Mouse (Mus musculus): ENCODE measurements around the gene Nlrp4f.

Gene Nlrp4f

DNA sequence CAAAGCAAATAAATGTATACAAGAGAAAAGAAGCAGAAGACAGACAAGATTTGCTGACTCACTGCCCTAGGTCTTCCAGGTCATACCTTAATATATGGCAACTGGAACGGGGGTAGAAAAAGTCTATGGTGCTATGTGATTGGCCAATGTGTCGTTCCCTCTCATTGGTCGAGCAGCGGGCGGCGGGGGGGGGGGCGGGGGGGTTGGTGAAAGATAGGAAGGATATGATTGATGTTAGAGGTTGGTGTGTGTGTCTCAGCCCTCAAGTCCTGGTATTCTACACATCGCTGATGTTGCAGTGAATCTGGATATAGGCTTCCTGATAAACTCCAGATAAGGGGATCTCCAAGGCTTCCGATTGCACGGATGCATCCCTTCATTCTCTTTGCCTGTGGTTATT is at the start of gene Nlrp4f:
TSS of gene Nlrp4f (minus strand) at position 101 of the 400 bp plus-strand sequence.
- no peak for DNase-seq

DNA sequence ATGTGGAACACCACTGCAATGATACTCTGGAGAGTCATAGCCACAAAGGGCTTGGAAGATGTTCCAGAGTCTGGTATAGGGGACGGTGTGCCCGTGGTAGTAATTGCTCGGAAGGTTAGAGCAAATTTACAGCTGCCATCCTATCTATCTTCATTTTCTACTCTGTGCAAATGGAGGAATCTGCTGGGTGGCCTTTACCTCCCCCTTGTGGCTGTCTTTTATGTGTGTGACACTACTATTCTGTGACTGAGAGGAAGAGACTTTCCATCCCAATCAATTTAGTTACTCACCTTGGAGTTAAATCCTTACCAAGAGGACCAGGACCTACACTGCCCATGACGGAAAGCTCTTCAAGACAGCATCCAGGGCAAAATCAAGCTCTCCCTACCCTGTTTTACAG is 37.5 kb upstream of the Nlrp4f start:
- no peak for DNase-seq

DNA sequence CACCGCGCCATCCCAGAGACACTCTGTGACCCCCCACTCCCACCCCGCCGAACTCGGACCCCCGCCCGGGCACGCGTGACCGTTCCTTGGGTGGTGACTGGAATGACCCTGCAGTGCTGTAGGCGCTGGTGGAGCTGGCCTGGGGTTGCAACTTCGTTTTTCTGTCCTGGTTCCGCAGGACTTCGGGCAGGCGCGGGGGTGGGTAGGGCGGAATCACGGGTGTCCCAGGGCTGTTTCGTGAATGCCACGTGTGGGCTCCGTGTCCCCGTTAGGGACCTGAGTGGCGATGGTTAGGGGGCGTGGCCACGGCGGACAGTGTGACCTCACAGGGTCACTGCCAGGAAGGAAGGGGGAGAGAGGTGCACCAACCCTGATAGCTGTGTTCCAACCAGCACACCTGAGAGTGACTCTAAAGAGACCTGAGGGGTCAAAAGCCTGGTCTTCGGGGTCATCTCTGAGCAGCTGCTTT is 36.6 kb upstream of the Nlrp4f start:
- DNase-seq, result no peak

DNA sequence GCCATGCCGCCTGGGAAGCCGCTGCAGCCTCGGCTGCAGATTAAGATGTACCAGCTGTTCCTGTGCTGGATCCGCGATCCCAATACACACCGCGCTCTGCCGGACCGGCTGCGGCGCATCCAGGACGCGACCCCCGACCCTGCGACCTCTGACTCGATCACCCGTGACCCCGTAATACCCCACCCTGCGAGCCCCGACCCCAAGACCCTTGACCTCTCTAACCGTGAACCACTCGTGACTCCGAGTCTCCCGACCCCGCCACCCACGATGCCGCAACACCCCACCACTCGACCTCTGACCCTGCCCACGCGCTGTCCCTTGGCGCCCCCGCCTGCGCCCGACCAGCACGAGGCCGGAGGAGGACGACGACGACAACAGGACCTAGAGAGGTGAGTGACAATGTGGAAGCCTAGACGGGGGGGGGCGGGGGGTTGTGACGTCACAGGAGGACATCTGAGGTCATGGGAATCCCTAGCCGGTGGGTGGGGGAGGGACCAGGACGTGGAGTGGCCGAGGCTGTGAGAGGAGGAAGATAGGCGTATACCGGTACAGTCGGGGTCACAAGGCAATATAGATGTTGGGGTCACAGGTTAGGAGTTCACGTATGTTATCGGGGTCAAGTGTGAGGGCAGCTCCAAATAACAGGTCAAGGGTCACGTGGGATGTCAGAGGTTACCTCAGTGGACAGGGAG is 36.0 kb upstream of the Nlrp4f start:
- peak in 1 of 2 experiments; percentile 38 for DNase-seq

DNA sequence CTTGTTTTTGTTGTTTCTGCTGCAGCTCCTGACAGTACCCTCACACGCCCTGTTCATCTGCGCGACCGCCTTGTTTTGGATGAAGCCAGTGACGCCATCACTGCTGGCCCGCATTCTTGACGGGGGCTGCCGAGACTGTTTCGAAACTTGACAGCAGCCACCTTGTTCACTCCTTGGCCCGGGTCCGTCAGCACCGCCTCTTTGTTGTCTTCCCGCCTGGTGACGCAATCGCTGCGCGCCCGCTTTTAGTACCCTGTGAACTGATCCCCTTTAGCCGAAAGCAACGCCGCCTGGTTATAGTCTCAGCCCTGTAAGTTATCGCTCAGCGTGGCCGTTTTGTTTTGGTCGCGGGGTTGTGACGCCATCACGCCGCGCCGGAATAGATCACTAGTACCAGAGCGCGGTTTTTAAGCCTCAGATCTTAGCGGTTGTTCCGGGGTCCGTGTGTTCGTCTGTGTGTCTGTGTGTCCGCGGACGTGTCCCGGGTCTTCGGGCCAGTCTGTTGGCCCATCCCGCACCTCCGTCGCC is 35.4 kb upstream of the Nlrp4f start:
- DNase-seq, result peak; percentile 96 to 98

DNA sequence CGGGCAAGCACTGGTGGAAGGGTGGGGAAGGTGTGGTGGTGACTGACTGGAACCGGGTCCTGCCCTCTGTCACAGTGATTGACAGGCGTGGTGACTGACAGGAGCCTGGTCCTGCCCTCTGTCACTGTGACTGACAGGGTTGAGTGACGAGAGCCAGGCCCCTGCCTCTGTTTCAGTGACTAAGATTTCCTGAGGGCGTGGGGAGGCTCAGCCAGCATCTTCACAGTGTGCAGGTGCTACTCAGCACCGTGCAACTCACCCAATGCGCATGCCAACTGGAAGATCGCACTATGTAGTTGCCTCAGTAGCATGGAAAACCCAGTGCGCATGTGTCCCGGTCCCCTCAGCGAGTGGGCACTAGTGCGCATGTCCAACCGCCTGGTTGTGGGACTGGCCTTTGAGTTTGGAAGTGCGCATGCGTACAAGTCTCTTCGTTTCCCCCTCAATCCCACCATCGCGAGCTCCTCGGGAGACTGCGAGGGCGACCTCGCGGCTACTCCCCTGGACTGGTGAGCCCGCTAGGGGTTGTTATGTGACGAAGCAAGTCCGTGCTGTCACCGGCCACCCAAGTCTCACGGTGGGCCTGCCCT is 34.8 kb upstream of the Nlrp4f start:
- DNase-seq, result peak; percentile 96 to 98

DNA sequence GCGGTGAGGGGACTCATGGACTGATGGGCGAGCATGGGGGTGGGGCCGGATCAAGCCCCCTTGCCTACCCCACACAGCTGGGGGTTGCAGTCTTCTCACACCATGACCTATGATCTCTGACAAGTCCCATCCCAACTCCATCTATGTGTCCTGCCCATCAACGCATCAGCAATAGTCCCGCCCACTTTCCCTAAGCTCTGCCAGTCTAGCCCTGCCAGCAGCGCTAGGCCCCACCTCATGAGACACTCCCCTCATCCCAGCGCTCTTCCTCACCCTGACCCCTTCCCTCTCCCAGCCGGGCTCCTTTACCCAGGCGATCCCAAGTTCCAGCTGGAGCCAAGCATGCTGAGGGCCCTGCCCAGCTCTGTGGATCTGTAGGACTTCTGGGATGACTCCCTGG is 31.4 kb upstream of the Nlrp4f start:
- DNase-seq, result no peak

DNA sequence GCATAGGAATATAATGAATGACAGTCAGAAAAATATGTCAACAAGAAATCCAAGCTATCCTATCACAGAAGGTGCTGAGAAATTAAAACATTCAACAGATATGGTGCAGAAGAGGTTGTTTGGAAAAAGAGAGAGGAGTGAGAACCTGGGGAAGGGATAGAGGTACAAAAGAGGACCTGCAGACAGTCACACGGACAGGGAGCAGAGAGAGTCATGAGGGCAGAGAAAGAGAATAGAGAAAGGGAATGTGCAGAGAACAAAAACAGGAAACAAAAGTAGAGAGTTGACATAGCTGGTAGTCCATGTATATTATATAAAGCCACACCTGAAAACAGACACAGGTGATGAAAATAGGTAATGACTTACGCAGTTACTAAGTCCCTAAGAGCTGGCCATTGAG is 20.9 kb upstream of the Nlrp4f start:
- DNase-seq, result no peak

DNA sequence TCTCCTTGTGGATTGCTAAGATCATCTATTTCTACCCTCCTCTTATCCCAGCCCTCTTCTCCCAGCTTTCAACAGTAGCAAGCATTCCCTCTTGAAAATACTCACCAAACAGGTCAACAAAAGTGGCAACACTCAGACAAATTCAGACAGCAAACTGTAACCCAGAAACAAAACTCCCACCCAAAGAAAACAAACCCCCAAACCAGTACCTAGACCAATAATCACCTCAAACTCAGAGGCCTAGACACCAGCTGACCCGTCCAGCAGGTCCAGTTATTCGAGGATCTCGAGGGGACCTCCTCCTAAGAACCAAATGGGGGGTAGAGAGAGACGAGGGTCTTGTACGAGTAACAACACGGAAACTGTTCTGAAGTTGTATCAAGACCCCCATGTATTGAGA is 20.2 kb upstream of the Nlrp4f start:
- DNase-seq, result no peak

DNA sequence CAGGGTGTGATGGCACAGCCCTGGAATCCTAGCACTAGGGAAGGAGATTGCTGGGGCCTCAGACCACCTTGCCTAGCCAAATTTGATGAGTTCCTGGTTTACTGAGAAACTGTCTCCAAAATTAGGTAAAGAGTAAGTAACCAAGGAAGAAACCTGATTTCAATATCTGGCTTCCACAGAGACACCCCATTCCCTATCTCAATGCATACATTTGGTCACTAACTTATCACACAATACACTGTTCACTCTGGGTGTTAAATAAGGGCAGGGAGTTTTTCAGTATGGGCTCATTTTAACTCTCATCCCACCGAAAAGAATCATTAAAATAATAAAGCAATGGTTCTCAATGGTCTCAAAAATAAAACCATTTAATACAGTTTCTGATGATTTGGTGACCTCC is 5.1 kb downstream of the Nlrp4f start:
- no peak for DNase-seq

DNA sequence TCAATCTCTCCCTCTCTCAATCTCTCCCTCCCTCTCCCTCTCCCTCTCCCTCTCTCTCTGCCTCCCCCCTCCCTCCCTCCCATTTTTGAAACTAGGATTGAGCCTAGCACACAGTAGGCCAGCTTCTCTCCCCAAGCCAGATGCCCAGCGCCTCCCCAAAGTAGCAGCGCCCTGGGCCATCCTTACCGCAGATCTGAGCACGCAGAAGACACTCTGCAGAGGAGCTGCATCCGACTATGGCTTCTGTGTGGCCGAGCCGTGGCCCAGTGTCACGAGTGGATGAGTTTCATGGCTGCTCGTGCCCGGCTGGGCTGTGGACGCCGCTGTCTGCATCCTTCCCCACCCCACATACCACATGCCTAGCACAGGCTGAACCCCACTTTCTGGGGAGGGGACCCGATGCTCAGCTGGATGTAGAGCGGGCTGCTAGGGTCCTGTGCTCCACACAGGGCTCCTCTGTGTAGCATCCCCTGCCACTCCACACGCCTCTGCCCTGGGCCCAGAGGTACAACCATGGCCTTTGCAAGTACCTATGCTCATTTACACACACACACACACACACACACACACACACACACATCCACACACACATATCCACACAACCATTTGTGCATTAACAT is 29.2 kb downstream of the Nlrp4f start:
- DNase-seq, result no peak

DNA sequence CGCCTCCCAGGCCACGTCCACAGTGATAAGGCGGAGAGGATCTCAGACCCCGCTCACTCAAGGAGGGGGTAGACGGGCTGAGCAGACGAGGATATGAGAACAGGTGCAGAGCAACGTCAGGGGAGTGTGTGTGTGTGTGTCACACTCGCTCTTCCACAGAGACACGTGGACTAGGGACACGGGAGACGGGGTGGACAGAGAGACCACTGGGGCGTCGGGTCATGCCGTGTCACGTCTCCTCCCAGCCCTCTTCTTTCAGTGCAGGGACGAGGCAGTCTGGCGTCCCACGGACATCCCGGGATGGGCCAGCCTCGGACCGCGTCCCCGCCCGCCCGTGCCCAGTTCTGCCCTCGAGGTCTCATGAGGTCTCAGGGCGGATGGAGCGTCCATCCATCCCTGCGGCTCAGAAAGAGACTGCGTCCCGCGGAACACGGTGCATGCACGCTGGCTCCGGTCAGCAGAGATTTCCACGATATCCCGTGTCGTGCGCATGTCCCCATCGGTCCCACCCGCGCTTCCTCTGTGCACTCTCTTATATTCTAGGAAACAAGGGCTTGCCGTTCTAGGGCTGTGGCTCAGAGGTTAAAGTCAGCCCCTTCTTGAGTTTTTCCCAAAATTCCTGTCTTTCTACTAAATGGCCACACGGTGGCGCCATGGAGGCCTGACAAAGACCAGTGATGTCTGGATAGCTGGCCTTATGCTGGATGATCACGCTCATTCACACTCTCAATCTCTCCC is 29.9 kb downstream of the Nlrp4f start:
- peak; percentile 4 for DNase-seq

DNA sequence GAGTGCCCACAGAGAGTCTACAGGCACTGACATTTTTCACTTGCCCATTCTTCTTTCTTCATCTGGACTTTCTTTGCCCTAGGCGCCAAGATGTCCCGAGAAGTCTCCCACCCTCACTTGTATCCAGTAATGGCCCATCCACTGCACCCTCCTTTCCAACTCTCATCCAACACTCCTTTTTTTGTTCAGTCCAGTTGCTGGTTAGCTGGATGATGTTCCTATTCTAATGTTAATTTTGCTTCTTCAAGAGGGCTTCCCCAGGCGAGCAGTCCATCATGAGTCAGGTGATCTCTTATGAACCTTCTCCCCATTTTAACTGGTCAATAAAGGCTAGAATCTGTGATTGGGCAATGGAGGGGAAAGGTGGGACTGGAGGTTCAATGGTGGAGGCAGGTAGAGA is 31.7 kb downstream of the Nlrp4f start:
- no peak for DNase-seq

DNA sequence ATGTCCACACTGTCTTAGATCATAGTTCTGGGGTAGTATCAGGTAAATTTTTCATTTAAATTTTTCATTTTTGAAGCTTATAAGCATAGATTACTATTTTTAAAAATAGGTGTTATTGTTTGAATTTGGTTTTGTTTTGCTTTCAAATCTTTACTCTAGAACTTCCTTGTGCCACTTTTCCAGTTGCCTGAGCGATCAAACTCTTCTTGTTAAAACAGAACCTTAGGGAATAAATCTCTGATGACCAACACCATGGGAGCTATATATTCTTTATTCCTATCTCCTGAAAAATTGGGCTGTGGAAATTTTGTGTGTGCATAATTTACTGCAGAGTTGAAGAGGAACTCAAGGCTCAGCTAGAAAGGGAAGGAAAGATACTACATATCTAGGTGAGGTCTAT is 55.8 kb downstream of the Nlrp4f start, which contains the start of gene Olfr466:
TSS of gene Olfr466 (plus strand) at position 301 of the 400 bp plus-strand sequence.
- no peak for DNase-seq

DNA sequence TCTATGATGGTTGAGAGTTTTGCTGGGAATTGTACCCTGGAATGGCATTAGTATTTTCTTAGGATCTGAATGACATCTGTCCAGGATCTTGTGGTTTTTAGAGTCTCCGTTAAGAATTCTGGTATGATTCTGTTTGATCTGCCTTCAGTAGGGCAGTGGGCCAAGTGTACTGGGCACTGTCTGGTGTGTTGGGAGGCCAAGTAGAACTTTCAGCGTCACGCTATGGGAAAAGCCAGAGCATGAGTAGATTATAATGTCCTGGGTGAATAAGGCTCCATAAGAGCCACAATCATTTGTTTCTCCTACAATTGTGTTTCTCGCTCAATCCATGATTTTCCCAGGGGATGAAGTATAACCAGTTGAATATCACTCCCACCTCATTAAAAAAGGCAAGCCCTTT is 68.0 kb downstream of the Nlrp4f start, which contains the start of gene Olfr465-ps1:
TSS of gene Olfr465-ps1 (plus strand) at position 301 of the 400 bp plus-strand sequence.
- DNase-seq, result no peak

All from cerebellum, postnatal 36 days (tissue).